Mouse (Mus musculus): Measurements from ENCODE around the gene Soga1. TPM values are rescaled to one million over a fixed set of nuclear protein-coding genes. Genes with fewer than 3 reads are reported as not detected.

Gene Soga1
- polyA plus RNA-seq, 1 experiment from 2014 or later = 4.9 TPM

DNA sequence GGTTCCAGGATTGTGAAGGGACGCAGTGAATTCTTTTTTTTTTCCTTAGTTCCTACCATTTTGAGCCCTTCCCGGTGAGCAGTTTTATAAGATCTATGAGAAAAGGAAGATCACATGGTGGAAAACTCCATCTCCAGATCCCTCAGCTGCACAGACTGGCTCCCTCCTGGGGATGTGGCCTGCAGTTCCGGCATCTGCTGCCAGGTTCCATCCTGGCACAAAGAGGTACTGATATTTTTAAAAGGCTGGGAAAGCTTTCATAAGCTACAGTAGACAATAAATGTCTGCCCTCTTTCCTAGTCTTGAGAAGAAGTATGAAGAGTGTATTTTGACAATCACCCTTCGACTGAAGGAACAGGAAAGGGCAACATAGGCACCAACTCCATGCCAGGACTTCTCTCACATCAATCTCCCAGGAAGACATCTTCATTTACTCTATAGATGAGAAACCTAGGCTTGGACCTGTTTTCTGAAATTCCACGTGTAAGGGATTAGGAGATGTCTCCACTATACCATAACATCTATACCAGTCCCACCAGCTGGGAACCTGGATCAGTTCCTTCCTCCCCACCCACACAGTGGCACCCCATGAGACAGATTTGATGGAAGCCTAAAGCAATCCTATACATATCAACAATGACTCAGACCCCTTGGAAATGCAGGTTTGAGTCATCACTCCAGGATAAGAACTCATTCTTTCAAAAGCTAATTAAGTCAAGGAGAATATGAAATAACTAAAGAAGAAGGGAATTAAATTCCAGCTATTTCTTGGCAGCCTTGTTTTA is 105.5 kb downstream of the Soga1 start:
- no peak for ATAC-seq (ENCODE audit: low FRiP score)
- H3K9me3 ChIP-seq (replicated peaks) = no peaks in the 10 kb centered on the region
- H3K4me1 ChIP-seq = peaks cover 4% of the 10 kb centered on the region; the same call in 1 of the 2 replicates
- H3K9ac ChIP-seq (replicated peaks) = no peak overlapping the region
- no peak overlapping the region for H3K4me3 ChIP-seq (replicated peaks)
- H3K36me3 ChIP-seq = peaks cover 3% of the 10 kb centered on the region; the same call in 1 of the 2 replicates
- no peak overlapping the region for H3K27ac ChIP-seq (replicated peaks)
- H3K27me3 ChIP-seq (replicated peaks) = no peaks in the 10 kb centered on the region
- no peak overlapping the region for H3K4me2 ChIP-seq
- 80% methylated on average over 5 of the region's 5 CpGs for WGBS

DNA sequence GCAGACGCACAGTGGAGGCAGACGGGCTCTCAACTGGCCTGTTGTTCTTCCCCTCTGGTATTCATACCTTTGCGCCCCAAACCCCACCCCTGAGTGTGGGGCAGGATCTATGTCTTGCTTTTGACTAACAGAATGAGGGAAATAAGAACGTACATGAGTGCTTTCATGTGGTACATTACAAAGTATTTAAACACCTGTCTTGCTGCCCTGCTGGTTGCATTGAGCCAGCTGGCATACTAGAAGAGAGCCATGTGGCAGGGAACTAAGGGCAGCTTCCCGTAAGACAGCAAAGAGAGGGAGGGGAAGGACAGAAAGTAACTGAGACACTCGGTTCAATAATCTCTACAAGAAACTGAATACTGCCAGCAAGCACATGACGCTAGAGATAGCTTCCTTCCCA is 108.8 kb downstream of the Soga1 start:
- Histone ChIP-seq H3K27ac (replicated peaks) (no peak overlapping the region), H3K36me3 (peaks cover 3% of the 10 kb centered on the region; the same call in 1 of the 2 replicates), H3K4me2 (no peak overlapping the region), H3K9ac (replicated peaks) (no peak overlapping the region), H3K4me3 (replicated peaks) (no peak overlapping the region), H3K9me3 (replicated peaks) (no peaks in the 10 kb centered on the region), H3K27me3 (replicated peaks) (no peaks in the 10 kb centered on the region), H3K4me1 (peaks cover 3% of the 10 kb centered on the region; the same call in 1 of the 2 replicates)
- 76% methylated on average over 7 of the region's 7 CpGs for WGBS
- ATAC-seq (ENCODE audit: low FRiP score) = no peak

DNA sequence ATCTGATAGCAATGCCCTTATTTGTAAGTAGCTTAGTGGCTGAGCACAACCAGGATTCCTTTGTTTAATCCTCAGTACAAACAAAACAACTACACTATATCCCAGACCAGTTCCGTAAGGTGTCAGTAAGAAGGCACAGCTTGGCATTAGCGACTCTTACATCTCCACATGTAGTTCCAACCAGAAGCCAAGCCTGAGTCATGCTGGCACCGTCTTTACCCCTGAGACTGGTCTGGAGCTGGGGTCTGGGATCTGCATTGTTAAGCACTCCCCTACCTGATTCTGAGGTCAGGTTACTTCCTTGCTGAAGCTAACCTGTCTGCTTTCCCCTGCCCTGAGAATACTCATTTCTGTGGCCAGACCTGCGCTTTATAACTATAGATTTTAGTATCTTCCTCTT is 110.6 kb downstream of the Soga1 start:
- H3K4me2 ChIP-seq = no peak overlapping the region
- H3K9ac ChIP-seq (replicated peaks) = no peak overlapping the region
- 81% methylated on average over 4 of the region's 4 CpGs for WGBS
- no peaks in the 10 kb centered on the region for H3K9me3 ChIP-seq (replicated peaks)
- H3K4me1 ChIP-seq = peaks cover 3% of the 10 kb centered on the region; the same call in 1 of the 2 replicates
- H3K36me3 ChIP-seq = peaks cover 3% of the 10 kb centered on the region; the same call in 1 of the 2 replicates
- no peak overlapping the region for H3K27ac ChIP-seq (replicated peaks)
- H3K4me3 ChIP-seq (replicated peaks) = no peak overlapping the region
- ATAC-seq (ENCODE audit: low FRiP score) = no peak
- no peaks in the 10 kb centered on the region for H3K27me3 ChIP-seq (replicated peaks)

DNA sequence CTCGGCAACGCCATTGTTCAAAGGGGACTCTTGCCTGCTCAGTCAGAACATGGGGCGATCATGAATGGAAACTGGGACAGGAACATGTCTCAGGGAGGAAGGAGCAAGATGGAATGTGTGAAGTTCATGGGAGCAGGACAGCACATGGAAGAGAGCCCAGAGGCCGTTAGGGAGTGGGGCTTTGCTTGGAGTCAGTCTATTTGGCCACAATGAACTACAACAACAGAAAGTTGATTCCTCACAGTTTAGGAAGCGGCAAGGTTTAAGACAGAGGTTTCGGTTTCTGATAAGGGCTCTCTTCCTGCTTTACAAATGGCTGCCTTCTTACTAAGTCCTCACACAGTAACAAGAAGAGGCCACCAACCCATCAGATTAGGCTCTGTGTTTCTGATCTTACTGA is 111.7 kb downstream of the Soga1 start:
- Histone ChIP-seq H3K9me3 (replicated peaks) (no peaks in the 10 kb centered on the region), H3K27me3 (replicated peaks) (no peaks in the 10 kb centered on the region), H3K9ac (replicated peaks) (no peak overlapping the region), H3K27ac (replicated peaks) (no peak overlapping the region), H3K4me2 (no peak overlapping the region), H3K36me3 (peaks cover 3% of the 10 kb centered on the region; the same call in 1 of the 2 replicates), H3K4me1 (peaks cover 3% of the 10 kb centered on the region; the same call in 1 of the 2 replicates), H3K4me3 (replicated peaks) (no peak overlapping the region)
- no peak for ATAC-seq (ENCODE audit: low FRiP score)
- WGBS = 80% methylated on average over 6 of the region's 6 CpGs

Other genes starting within 250 kb of the Soga1 start
- 10.3 and 16.5 TPM in 2 replicates for gene Tgif2, start 239.2 kb downstream of the Soga1 start, polyA plus RNA-seq (2015; fragmentation: Nextera tagmentation; extraction: Ambion mirVana)
- 7.6 and 8.9 TPM in 2 replicates for gene 4930518I15Rik, start 221.3 kb downstream of the Soga1 start, polyA plus RNA-seq (2015; fragmentation: Nextera tagmentation; extraction: Ambion mirVana)
- 152 TPM in 2 replicates for gene Rab5if, start 216.1 kb downstream of the Soga1 start, polyA plus RNA-seq (2015; fragmentation: Nextera tagmentation; extraction: Ambion mirVana)
- gene Sla2, start 192.1 kb downstream of the Soga1 start, polyA plus RNA-seq (2015; fragmentation: Nextera tagmentation; extraction: Ambion mirVana) = 0.22 and 7.3 TPM in 2 replicates
- gene Ndrg3, start 87.2 kb downstream of the Soga1 start, polyA plus RNA-seq (2015; fragmentation: Nextera tagmentation; extraction: Ambion mirVana) = 158 and 168 TPM in 2 replicates
- 8.3 and 13.8 TPM in 2 replicates for gene Dsn1, start 72.1 kb downstream of the Soga1 start, polyA plus RNA-seq (2015; fragmentation: Nextera tagmentation; extraction: Ambion mirVana)
- 0.43 TPM in 1 of 2 replicates, not detected in the other for gene Tldc2, start 7.8 kb upstream of the Soga1 start, polyA plus RNA-seq (2015; fragmentation: Nextera tagmentation; extraction: Ambion mirVana)
- gene Samhd1, start 56.0 kb upstream of the Soga1 start, polyA plus RNA-seq (2015; fragmentation: Nextera tagmentation; extraction: Ambion mirVana) = 11.9 and 14.6 TPM in 2 replicates
- gene Rbl1, start 125.3 kb upstream of the Soga1 start, polyA plus RNA-seq (2015; fragmentation: Nextera tagmentation; extraction: Ambion mirVana) = 4.9 and 9.2 TPM in 2 replicates
- gene Rpn2, start 199.8 kb upstream of the Soga1 start, polyA plus RNA-seq (2015; fragmentation: Nextera tagmentation; extraction: Ambion mirVana) = 225 and 255 TPM in 2 replicates
- gene Mroh8, start 200.3 kb upstream of the Soga1 start, polyA plus RNA-seq (2015; fragmentation: Nextera tagmentation; extraction: Ambion mirVana) = 0.44 and 0.46 TPM in 2 replicates